Mouse (Mus musculus) olfactory bulb, adult 2 months (tissue): ENCODE results near the gene Cacna1c.

Experiments
- CTCF ChIP-seq: fragments of 200-500 bp; IDR thresholded peaks from 2 replicates; pipeline ENCODE4 v1.5.1; 2012; ENCODE audit warnings: low read depth, mild to moderate bottlenecking, low read length, moderate library complexity; ENCODE audit not compliant: insufficient read depth
- POLR2A ChIP-seq: fragments of 200-500 bp; IDR thresholded peaks from 2 replicates; pipeline ENCODE4 v1.6.1; 2012; ENCODE audit warnings: mild to moderate bottlenecking, low read depth, low read length, moderate library complexity; ENCODE audit not compliant: insufficient read depth

- TF ChIP-seq POLR2A = no peak
- TF ChIP-seq CTCF = no peak
These were observed 67.7 kb downstream of the Cacna1c start for GRCm38 (mm10) chr6:119128521-119128920.
